Mouse (Mus musculus): ENCODE data around the gene Tbx10.
"Not testable (repeated sequence)": the region's sequence is repeated elsewhere in the genome, so short reads cannot be mapped to it uniquely, and the experiment has no call there.

Gene Tbx10

DNA sequence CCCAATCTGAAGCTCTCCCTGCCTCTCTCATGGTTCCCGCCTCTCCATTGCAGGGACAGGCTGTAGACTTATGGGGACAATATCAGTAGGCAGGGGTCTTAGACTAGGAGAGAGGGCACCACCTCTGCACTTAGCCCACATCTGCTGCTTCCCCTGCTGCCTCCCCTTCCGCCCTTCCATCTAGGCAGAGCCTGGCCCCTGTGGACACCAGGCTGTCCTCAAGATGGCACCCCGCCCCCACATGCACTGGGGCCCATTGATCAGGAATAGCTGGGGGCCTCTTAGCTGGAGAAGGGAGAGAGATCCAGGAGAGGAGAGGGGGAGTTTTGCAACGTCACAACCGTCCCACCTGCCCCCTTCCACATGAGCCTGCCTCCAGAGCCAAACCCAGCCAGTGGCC lies at the start of gene Tbx10:
TSS of gene Tbx10 (plus strand) at position 337 of the 400 bp plus-strand sequence.
- DNase-seq = no peak

- DNase-seq = no peak
Observed at GRCm38 (mm10) chr19:3942986-3943735, 49.4 kb upstream of the Tbx10 start.

DNA sequence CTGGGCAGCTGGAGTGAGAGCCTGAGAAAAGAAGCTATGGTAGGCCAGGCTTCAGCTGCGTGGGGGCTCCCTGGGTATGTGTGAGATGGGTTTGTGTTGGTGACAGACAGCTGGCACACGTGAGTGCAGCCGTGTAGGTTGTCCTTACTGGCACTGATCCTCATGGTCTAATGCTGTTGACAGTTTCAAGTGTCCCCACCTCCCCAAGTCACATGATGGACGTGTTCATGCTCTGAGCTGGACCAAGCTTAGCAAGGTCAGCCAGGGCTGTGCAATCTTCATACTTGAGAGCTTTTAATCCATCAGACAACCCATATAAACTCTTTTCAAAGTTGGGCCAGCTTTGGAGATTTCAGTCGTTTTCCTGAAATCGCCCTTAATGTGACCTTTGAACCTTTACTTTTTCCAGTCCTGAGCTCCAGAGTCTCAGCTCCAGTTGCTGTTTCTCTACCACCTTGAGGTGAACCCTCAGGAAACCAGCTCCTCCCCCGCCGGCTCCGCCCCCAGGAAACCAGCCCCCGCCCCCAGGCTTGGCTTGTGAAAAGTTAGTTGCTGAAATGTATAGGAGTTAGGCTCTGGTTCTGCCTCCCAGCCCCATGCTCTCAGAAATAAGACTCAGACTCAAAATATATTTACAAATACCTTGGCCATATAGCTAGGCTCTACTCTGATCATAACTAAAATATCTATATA lies 46.5 kb upstream of the Tbx10 start:
- DNase-seq = no peak

- peak; percentile 65 for DNase-seq
Observed at GRCm38 (mm10) chr19:3946715-3947114, 45.8 kb upstream of the Tbx10 start.

DNA sequence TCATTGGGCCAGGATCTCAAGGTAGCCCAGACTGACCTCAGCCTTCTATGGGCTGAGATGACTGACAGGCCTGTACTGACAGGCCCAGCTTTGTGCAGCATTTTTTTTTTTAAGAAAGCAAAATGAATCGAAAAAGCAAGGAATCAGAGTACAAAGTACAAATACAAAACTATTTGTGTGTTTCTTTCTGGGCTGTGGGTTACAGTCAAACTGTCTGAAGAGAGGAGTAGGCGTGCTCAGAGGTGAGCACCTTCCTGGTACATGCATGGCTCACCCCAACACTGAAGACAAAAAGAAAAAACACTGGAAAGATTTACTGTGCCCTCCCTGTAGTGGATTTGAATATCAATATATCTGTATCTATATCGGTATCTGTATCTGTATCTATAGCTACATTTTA lies 44.7 kb upstream of the Tbx10 start:
- no peak for DNase-seq

GRCm38 (mm10) chr19:3948546-3948945 lies 44.0 kb upstream of the Tbx10 start:
- no peak for DNase-seq

DNA sequence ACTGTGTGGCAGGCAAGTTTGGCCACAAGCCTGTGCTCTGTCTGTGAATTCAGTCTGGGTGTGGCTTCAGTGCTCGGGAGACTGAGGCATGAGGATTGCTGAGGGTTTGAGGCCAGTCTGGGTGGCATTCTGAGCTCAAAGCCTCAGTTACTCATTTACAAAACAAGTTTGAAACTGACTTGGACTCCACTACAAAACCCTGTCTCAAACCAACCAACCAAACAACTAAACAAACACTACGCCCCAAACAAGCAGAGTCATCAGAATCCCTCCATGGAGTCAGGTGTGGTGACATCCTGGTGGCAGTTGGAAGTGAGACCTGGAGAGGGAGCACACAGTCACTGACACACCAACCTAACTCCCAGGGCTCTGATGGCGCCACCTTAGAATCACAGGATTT lies 42.2 kb upstream of the Tbx10 start:
- DNase-seq = no peak

- DNase-seq = no peak
Observed at GRCm38 (mm10) chr19:3951461-3951860, 41.1 kb upstream of the Tbx10 start.

GRCm38 (mm10) chr19:3952099-3952498 lies 40.5 kb upstream of the Tbx10 start:
- DNase-seq = no peak

GRCm38 (mm10) chr19:3955033-3955432 lies 37.5 kb upstream of the Tbx10 start:
- DNase-seq = no peak

DNA sequence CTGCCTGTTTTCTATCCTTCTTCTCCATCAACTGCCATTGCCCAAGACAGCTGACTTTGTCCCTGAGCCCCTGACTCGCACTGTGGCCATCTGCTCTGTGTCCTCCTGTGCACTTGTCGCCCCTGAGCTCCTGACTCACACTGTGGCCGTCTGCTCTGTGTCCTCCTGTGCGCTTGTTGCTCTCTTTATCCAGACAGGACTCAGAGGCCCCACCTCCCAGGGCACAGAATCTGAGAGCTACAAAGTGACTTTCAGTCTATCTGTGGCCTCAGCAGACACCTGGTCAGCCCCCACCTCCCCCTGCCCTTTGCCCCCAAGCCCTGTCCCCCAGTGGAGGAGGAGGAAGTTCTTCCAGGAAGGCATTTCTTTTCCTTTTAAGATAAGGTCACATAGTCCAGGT lies 36.7 kb upstream of the Tbx10 start:
- no peak for DNase-seq

DNA sequence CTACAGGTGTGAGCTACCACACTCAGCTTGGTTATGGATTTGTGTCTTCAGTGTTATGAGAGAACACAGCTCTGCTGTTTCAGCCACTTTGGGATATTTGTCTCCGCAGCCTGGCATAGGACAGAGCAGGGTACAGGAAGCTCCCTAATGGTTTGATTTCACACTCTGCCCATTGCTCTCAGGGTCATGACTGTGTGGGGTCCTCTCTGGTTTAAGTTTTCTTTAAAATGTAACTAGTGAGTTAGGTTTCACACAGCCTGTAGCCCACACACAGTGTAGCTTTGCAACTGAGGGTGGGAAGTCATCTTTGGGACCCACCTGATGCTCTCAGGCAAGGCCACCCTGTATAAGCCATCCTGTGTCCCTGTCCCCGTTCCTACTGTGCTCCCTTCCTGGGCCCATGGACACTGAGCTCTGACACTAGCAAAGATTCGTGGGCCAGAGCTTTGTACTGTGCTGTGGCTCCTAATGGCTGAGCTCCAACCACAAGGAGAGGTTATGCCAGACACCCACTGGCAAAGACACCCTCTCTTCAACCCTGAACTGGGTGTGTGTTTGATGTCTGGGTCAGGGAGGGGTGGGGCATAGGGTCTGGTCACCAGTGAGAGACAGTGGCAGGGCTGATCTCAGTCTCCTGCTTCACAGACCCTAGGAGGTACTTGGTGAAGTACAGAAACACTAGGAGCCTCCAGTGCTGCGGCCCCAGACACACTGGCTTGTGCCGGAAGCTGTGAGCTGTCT lies 35.1 kb upstream of the Tbx10 start:
- DNase-seq = not testable (repeated sequence)

DNA sequence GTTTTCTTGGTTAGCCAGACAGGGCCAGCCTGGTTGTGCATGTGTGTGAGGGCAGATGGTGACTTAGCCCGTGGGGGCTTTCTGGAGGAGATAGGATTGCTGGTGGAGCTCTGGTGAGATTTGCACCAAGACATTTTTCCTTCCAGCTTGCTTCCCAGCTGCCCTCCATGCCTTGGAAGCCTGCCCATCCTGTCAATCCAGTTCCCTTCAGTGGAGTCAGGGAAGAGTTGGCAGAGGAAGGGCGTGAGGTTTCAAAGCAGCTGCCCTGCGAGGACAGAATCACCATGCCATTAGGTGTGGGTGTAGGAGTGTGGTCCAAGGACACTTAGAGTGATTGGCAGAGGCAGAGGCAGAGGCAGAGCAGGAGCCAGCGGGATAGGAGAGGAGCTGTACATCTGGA lies 34.1 kb upstream of the Tbx10 start, which contains the start of gene Aldh3b3:
TSS of gene Aldh3b3 (plus strand) at position 176 of the 400 bp plus-strand sequence.
- DNase-seq = no peak

- DNase-seq = no peak
Observed at GRCm38 (mm10) chr19:3959030-3959429, 33.5 kb upstream of the Tbx10 start.

DNA sequence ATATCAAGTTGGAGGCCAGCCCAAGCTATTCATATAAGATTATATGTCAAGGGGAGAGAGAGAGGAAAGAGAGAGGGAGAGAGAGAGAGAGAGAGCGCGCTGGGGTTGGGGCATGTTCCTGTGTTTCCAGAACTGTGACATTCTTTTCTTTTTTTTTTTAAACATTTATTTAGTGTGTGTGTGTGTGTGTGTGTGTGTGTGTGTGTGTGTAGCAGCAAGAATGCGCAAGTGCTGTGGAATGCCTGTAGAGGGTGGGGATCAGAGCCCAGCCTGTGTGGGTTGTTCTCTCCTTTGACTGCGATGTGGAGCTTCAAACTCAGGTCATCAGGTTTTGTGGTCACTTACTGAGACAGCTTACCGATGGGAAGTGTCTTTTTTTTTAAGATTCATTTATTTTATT lies 32.3 kb upstream of the Tbx10 start:
- DNase-seq = no peak

GRCm38 (mm10) chr19:3961805-3962204 lies 30.7 kb upstream of the Tbx10 start:
- DNase-seq = not testable (repeated sequence)

DNA sequence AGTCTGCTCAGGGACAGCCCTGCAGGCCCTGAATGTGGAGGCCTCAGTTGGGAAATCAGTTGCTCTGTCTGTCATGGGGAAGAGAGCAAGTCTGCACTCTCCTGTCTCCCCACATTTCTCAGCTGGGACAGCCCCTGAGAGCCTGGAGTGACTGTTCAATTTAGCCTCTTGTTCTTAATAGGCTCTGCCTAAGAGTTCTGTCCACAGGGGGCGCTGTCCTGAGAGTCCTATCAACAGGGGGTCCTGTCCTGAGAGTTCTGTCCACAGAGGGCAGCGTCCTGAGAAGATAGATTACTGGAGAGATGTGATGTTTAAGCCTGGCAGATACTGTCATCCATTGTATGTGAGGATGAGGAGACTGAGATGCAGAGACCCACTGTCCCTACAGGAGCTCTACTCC lies 30.1 kb upstream of the Tbx10 start:
- DNase-seq = no peak

- no peak for DNase-seq
Observed at GRCm38 (mm10) chr19:3964030-3964429, 28.5 kb upstream of the Tbx10 start.

DNA sequence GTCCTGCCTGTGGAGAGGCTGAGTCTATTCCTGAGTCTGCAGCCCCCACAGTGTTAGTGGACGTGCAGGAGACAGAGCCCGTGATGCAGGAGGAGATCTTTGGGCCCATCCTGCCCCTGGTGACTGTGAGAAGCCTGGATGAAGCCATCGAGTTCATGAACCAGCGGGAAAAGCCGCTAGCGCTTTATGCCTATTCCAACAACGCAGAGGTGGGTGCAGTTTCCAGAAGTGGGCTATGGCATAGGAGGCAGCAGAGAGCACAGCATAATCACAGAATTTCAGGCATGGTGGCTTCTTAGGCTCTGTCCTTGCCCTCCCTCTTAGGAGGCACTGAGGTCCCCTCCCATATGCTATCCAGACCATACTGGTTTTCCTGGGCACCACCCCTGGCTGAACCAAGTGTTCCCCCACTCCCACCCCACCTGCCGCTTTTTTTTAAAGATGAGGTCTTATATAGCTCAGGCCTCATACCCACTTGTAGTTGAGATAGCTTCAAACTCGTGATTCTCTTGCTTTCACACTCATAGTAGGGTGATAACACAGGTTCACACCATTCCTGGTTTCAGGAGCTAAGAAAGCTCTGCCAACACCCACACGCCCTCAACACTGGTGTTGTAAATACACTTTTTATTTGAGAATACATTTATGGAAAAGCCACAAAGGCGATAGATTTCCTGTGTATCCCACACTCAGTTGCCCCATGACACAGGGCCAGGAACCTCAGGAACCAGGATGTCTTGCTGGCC lies 26.0 kb upstream of the Tbx10 start:
- no peak for DNase-seq

DNA sequence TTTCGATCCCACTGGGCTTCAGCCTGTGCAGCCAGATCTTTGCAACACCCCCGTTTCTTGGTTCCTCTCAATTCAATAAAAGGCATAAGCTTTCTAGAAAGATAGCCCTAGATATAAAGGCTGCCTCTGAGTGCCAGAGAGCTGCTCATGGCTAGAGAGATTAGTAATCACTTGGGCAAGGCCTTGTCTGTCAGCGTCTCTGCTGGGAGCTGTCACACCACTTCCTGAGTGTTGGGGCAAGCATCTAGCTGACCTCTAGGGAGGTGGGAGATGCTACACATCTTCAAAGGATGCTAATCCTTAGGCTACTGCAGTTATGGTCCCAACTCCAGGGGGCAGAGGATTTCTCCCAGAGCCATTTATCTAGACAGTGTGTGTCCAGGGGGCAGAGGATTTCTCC lies 25.3 kb upstream of the Tbx10 start:
- DNase-seq = no peak

GRCm38 (mm10) chr19:3972229-3972628 lies 20.3 kb upstream of the Tbx10 start, which contains the start of gene Aldh3b2:
Aldh3b2 (plus strand) TSS chr19:3972328.
- no peak for DNase-seq

- not testable (repeated sequence) for DNase-seq
Observed at GRCm38 (mm10) chr19:3974608-3975007, 17.9 kb upstream of the Tbx10 start.

GRCm38 (mm10) chr19:3975866-3976265 lies 16.7 kb upstream of the Tbx10 start:
- DNase-seq = no peak

All from cerebellum, adult 9-10 months (tissue).